Mouse (Mus musculus) right cerebral cortex, postnatal 25 days (tissue): Measurements from ENCODE around the gene Cdc6.
A peak's percentile ranks its signal among the peaks of the same experiment; 100 is the strongest.

Experiments used
- DNase-seq: peaks from one replicate; pipeline ENCODE4 v3.0.0; 2022

The Cdc6 gene

GRCm38 (mm10) chr11:98945605-98945977, 38.0 kb downstream of the Cdc6 start:
- no peak for DNase-seq

- DNase-seq: no peak
Measured at GRCm38 (mm10) chr11:98947969-98948569, 40.5 kb downstream of the Cdc6 start.

DNA sequence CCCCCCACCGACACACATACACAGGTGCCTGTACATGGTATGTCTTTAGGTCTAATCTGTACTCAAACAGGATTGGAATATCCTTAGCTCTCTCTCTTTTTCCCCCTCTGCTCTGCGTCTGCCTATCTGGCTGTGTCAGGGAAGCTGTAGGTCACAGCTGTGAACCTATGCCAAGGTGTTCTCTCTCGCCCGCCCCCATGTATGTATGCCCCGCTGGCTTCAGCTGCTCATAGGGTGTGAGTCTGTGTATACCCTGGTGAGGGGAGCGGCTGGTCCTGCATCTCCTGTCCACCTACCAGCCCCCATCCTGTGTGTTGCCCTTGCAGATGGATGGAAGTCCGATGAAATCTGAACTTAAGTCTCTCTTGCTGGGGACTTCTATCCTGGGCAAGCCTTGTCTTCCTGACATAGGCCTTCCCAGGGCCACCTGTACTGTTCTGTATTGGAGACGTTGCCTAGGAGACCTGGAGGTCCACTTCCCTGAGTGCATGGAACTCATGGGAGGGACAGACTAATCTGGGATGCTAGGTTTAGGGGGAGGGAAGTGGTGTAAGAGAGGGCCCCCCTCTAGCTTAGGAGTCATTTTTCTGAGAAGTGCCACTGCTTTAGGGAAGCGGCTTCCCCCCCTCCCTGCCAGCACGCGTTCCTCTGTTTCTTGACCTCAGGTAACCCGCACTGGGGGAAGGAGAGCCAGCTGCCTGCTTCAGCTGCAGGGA, 41.8 kb downstream of the Cdc6 start:
- no peak for DNase-seq

DNA sequence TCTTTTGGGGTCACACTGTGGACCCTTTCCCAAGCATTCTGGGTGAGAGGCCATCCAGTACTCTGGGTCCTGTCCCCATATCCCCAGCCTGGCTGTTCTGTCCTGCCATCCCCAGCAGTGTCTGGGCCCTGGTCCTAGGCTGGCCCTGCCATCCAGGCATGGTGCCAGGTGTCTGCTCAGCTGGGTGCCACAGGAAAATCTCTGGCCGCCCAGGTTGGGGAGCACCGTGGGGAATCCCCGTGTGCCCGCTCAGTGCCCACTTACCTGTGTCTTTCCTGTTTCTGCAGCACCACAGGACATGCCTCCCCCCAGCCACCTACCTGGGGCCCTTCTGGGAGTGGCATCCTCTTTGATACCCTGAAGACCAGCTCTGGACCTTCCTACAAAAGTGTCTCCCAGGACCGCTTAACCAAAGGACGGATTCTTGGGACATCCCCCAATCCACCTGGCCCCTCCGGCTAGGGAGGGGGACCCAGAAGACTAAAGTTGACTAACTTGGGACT, 42.4 kb downstream of the Cdc6 start:
- DNase-seq: no peak

GRCm38 (mm10) chr11:98950484-98950883, 42.9 kb downstream of the Cdc6 start:
- DNase-seq: no peak

DNA sequence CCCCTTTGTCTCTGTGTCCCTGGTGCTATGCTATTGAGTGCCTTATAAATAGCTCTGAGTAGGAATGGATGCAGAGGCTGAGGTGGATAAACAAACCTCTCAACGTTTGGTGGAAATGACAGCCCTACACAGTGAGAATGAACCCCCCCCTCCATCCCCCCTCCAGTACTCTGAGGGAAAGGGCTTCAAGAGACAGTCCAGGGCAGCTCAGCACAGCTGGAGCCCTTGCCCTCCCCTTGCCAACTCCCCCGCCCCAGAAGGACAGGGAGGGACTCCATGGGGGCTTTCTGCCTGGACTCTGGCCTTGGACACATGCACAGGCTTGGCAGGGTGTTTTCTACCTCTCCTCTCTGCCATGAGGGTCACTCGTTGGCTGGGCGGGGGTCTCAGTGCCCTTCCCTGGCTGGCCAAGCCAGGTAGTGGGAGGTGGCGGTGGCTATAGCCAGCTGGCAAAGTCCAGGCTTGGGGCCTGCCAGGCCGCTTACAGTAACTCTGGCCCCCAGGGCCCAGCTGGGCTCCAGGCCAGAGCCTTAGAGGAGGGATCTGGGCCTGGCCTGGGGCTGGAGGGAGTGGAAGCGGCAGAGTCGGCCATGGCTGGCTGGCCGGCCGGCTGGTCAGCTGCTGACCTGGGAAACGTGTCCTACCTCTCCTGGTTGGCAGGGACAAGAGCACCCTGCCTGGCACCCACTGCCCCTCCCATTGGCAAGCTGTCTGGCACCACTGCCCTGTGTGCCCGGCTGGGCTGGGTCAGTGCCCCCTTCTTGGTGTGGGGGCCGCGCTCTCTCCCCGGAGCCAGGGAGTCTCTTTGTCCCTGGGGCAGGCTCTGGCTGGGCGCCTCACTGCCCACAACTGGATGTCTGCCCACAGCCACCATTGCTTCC, 43.7 kb downstream of the Cdc6 start:
- peak; percentile 43 for DNase-seq

GRCm38 (mm10) chr11:98952111-98952510, 44.5 kb downstream of the Cdc6 start:
- DNase-seq: no peak

- DNase-seq: no peak
Measured at GRCm38 (mm10) chr11:98952736-98953135, 45.1 kb downstream of the Cdc6 start.

- no peak for DNase-seq
Measured at GRCm38 (mm10) chr11:98953361-98953760, 45.8 kb downstream of the Cdc6 start.

DNA sequence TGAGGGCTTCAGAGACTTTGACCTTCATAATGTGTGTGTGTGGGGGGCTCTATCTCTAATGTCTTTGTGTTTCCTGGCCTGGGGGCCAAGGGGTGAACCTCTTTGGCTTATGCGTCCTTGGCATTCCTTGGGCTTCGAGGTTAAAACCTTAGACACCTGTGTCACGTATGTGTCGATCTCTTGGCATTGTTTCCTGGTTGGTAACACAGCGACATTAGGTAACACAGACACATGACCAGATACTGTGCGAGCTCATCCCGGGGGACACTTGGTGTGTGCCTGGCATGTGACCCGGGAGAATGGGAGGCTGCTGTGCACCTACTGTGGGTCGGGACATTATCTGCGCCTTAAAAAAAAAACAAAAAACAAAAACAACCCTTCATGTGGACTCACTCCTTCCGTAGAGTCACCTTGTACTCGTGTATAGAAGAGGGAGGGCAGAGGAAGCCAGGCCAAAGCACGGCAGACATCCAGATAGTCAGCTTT, 46.3 kb downstream of the Cdc6 start:
- DNase-seq: no peak

GRCm38 (mm10) chr11:98954373-98954772, 46.8 kb downstream of the Cdc6 start:
- no peak for DNase-seq

DNA sequence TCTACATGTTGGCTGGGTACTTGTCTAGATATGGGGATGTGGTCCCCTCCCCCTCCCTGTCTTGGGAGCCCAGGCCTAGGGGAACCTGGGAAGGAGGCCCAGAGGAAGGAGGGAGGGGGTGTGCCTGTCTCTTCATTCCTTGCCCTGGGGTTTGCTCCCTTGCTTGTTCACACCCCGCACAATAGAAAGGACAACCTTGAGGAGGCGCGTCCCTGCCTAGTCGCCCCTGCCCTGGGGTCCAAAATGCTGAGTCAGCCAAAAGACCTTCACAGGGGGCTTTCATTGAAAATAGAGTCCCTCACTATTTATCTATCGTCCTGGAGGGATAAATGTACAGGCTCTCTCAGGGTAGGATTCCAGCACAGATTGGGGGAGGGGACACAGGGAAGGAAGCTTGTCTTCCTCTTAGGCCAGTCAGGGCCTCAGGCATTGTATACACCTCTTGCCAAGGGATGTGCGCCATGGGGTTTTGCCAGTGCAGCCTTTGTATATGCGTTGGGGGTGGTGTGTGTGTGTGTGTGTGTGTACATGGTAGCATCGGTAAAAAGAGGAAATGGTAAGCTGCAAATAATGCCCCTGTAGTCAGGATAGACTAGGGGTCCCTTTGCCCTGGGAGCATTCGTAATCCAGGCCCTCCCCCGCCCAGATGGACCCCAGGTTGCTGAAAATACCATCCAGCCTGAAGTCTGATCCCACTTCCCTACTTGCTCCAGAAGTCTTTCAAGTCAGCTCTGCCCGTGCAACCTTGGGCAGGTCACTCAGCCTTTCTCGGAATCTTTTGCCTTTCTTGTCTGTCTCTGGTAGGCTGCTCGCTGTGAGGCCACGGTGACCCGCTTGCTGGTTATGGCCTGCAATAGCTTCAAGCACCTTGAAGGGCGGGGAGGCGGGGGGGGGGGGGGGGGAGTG, 47.5 kb downstream of the Cdc6 start:
- DNase-seq: no peak

- no peak for DNase-seq
Measured at GRCm38 (mm10) chr11:98955707-98956235, 48.2 kb downstream of the Cdc6 start.

- DNase-seq: no peak
Measured at GRCm38 (mm10) chr11:98956340-98956739, 48.7 kb downstream of the Cdc6 start.

DNA sequence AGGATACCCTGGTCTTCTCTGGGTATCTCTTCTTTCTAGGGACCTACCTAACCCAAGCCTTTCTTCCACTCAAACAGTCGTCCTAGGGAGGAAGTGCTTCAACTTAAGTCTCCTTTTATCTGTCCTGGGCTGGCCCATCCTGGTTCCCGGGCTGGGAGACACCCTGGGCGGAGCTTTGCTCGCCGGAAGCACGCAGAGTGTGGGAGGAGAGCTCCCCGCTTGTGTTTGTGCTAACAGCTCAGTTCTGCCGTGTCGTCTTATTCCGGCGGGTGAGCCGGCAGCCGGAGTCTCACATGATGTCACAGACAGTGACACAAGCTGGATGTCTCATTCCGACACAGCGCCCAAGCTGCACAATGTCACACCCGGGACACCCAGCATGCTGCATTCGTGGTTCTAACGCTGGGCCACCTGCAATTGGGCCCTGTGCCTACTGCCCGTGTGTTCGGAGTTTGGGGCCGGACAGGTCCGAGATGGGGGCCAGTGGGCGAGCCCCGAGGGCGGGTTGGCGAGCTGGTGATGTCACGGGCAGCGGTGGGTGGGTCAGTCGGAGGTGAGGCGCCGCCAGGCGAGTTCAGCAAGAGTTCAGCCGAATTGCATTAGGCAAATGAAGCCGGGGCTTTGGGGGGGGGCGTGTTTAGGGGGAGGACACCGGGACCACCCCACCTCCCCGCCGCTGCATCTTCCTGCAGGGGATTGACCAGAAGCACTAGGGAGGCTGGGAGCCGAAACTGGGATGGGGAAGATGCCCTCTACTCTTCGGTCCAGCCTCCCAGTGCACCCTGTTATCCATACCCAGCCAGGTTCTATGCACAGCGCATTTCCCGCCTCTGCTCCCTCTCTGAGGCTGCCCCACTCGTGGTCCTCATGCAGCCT, 52.1 kb downstream of the Cdc6 start:
- DNase-seq: peak; percentile 72

GRCm38 (mm10) chr11:98960313-98960906, 52.8 kb downstream of the Cdc6 start:
- DNase-seq: no peak

DNA sequence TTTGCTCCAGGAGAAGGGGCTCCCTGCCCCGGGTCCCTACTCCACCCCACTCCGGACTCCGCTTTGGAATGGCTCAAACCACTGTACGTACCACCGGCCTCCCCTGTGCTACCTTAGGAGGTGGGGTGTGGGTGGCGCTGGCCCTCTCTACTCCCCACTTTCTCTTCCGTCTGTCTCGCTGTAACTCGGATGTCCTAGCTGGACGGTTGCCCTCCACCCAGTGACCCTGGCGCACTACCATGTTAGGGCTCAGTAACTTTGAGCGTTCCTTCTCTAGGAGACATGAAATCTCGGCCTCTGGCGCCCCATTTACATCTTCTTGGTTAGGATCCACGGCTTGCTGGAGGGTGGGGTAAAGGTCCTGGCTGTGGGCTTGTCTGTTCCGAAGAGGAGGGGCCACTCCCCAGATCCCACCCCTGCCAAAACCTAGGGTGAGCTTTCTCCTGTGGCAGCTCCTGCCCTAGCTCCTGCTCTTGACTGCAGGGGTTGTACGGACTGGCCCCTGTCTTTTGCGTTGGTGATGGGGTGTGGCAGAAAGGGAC, 53.5 kb downstream of the Cdc6 start:
- DNase-seq: no peak

DNA sequence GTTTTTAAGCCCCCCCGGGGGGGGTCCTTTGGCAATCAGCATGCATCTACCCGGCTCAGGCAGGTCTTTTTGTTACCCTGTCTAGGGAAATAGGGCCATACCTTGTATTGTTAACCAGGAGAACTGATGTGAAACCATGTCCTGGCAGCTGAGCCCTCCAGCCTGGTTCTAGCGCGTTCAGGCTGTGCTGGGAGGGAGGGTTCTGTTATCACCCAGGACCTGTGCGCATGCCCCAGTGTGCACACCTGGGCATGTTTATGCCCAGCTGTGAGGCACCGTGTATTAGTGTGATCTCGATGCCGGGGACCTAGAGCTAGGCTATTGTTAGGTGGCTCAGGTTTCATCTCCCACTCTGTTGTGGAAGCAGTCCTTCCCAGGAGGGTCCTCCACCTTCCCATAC, 54.2 kb downstream of the Cdc6 start:
- no peak for DNase-seq

DNA sequence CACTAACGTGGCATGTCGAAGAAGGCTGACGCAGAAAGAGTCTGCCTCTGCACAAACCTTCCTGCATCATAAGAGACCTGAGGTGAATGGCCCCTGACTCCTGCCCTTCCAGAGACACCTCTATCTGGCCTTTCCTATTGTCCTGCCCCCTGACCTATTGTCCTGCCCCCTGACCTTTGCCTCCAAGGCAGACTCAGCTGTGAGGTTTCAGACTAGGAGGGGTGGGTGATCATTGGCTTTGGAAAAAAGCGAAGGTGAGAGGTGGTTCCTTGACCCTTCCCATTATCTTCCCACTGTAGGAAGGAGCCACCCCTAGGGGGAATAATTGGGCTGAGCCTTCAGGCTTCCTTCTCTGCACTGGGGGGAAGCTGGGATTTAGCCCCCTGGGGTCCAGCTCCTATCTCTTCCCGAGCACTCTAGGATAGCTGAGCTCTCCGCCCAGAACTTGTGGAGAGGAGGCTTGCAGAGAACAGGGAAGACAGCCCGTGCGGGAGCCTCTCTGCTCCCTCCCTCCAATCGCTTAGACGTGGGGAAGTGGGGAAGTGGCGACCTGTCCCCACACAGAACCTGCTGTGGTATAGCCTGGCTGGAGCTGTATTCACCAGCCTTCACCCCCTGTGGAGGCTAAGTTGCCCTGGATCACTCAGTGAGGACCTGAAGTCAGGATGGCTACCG, 55.0 kb downstream of the Cdc6 start:
- no peak for DNase-seq
